Mouse (Mus musculus) cortical plate, adult 2 months (tissue): ENCODE data around the gene Gm5134.
A peak's percentile ranks its signal among the peaks of the same experiment; 100 is the strongest.

Experiments used
- CTCF ChIP-seq: fragments of 200-500 bp; IDR thresholded peaks from 2 replicates; pipeline ENCODE4 v1.5.1; 2011; ENCODE audit warnings: mild to moderate bottlenecking, control low read depth, low read length; ENCODE audit not compliant: insufficient read depth; ENCODE audit errors: extremely low read depth
- POLR2A ChIP-seq: fragments of 200-500 bp; IDR thresholded peaks from 2 replicates; pipeline ENCODE4 v1.6.1; 2011; ENCODE audit warnings: mild to moderate bottlenecking, low read length, control low read depth; ENCODE audit not compliant: insufficient read depth; ENCODE audit errors: extremely low read depth

GRCm38 (mm10) chr10:75935680-75936541 is 18.4 kb upstream of the Gm5134 start, which contains the start of gene Mmp11:
- peak; percentile 98 for TF ChIP-seq POLR2A
- no peak for TF ChIP-seq CTCF
